Mouse (Mus musculus) MEL (cell line): Measurements from ENCODE around the gene Bcar1. TPM values are rescaled to one million over a fixed set of nuclear protein-coding genes. Genes with fewer than 3 reads are reported as not detected.

Source experiments
- DNase-seq: peaks from one replicate; pipeline ENCODE4 v3.0.0; 2011; ENCODE audit warnings: low read depth, low spot score
- H3K27ac ChIP-seq: 2 replicates; pipeline ENCODE4 v1.5.1; 2012; ENCODE audit warnings: low read depth, mild to moderate bottlenecking, control low read depth, low read length, moderate library complexity; ENCODE audit not compliant: control insufficient read depth
- H3K27me3 ChIP-seq, 2 experiments: fragments of 150-350 bp in 1 of 2; sonication (generic) in 1 of 2; 2 replicates each; pipeline ENCODE4 v1.6.1; 2012; ENCODE audit warnings: low read length in 2 of 2, mild to moderate bottlenecking in 2 of 2, improper control_type of control experiment in 1 of 2, moderate library complexity in 1 of 2; ENCODE audit not compliant: insufficient read depth in 2 of 2, control insufficient read depth in 1 of 2
- H3K36me3 ChIP-seq, 2 experiments: 2 replicates each; pipeline ENCODE4 v1.6.1; 2012 to 2014; ENCODE audit warnings: low read length in 2 of 2, improper control_type of control experiment in 1 of 2, inconsistent platforms in 1 of 2, mild to moderate bottlenecking in 1 of 2; ENCODE audit not compliant: insufficient read depth in 2 of 2, control insufficient read depth in 1 of 2
- H3K4me1 ChIP-seq, 2 experiments: fragments of 150-350 bp in 1 of 2; sonication (generic) in 1 of 2; 2 replicates each; pipeline ENCODE4 v1.6.1; 2012; ENCODE audit warnings: low read length in 2 of 2, improper control_type of control experiment in 1 of 2, mild to moderate bottlenecking in 1 of 2; ENCODE audit not compliant: insufficient read depth in 2 of 2, control insufficient read depth in 1 of 2
- H3K4me3 ChIP-seq, 2 experiments: fragments of 150-350 bp in 1 of 2; sonication (generic) in 1 of 2; 2 replicates each; pipeline ENCODE4 v1.5.1; 2012; ENCODE audit warnings: low read depth in 2 of 2, low read length in 2 of 2, mild to moderate bottlenecking in 2 of 2, moderate library complexity in 2 of 2, control low read depth in 1 of 2, improper control_type of control experiment in 1 of 2; ENCODE audit not compliant: control insufficient read depth in 1 of 2, insufficient read depth in 1 of 2
- H3K79me2 ChIP-seq: 2 replicates; pipeline ENCODE4 v1.6.1; 2012; ENCODE audit warnings: mild to moderate bottlenecking, low read length, moderate library complexity; ENCODE audit not compliant: control insufficient read depth, poor library complexity, insufficient read depth
- H3K9ac ChIP-seq: 2 replicates; pipeline ENCODE4 v1.6.1; 2012; ENCODE audit warnings: low read depth, mild to moderate bottlenecking, control low read depth, low read length, moderate library complexity; ENCODE audit not compliant: control insufficient read depth, poor library complexity, severe bottlenecking
- H3K9me3 ChIP-seq: fragments of 150-350 bp; sonication (generic); replicated peaks from 2 replicates; pipeline ENCODE4 v1.6.1; 2012; ENCODE audit warnings: mild to moderate bottlenecking, low read length, improper control_type of control experiment, moderate library complexity; ENCODE audit not compliant: insufficient read depth
- CHD1 ChIP-seq: IDR thresholded peaks from 2 replicates; pipeline ENCODE4 v1.6.1; 2012; ENCODE audit warnings: low read depth, mild to moderate bottlenecking, inconsistent platforms, low read length, improper control_type of control experiment
- CHD2 ChIP-seq: IDR thresholded peaks from 2 replicates; pipeline ENCODE4 v1.6.1; 2011; ENCODE audit warnings: low read length, improper control_type of control experiment
- EP300 ChIP-seq, 2 experiments: IDR thresholded peaks; 2 replicates each; pipeline ENCODE4 v1.6.1; 2011; ENCODE audit warnings: improper control_type of control experiment in 2 of 2, low read length in 2 of 2, low read depth in 1 of 2, mild to moderate bottlenecking in 1 of 2
- GABPA ChIP-seq: IDR thresholded peaks from 2 replicates; pipeline ENCODE4 v1.6.1; 2012; ENCODE audit warnings: low read depth, mild to moderate bottlenecking, inconsistent platforms, low read length, improper control_type of control experiment, moderate library complexity
- HCFC1 ChIP-seq: IDR thresholded peaks from 2 replicates; pipeline ENCODE4 v1.6.1; 2012; ENCODE audit warnings: low read depth, mild to moderate bottlenecking, inconsistent platforms, low read length, improper control_type of control experiment, moderate library complexity
- JUND ChIP-seq: IDR thresholded peaks from 2 replicates; pipeline ENCODE4 v1.6.1; 2011; ENCODE audit warnings: low read depth, mild to moderate bottlenecking, improper control_type of control experiment, low read length
- MEF2A ChIP-seq: IDR thresholded peaks from 2 replicates; pipeline ENCODE4 v1.6.1; 2014; ENCODE audit warnings: low read depth, mild to moderate bottlenecking, inconsistent platforms, low read length, improper control_type of control experiment; ENCODE audit not compliant: poor library complexity, insufficient replicate concordance, severe bottlenecking; ENCODE audit errors: extremely low read depth
- MXI1 ChIP-seq: IDR thresholded peaks from 2 replicates; pipeline ENCODE4 v1.6.1; 2011; ENCODE audit warnings: mild to moderate bottlenecking, low read depth, low read length, improper control_type of control experiment
- MYB ChIP-seq: IDR thresholded peaks from 2 replicates; pipeline ENCODE4 v1.6.1; 2011; ENCODE audit warnings: mild to moderate bottlenecking, low read depth, low read length, improper control_type of control experiment
- NELFE ChIP-seq: IDR thresholded peaks from 2 replicates; pipeline ENCODE4 v1.6.1; 2011; ENCODE audit warnings: low read depth, low read length, improper control_type of control experiment
- POLR2A ChIP-seq, 2 experiments: IDR thresholded peaks; 2 replicates each; pipeline ENCODE4 v1.6.1; 2011 to 2012; ENCODE audit warnings: low read length in 2 of 2, mild to moderate bottlenecking in 2 of 2, control low read depth in 1 of 2, improper control_type of control experiment in 1 of 2, low read depth in 1 of 2, moderate library complexity in 1 of 2; ENCODE audit not compliant: control insufficient read depth in 1 of 2, insufficient read depth in 1 of 2, poor library complexity in 1 of 2
- SIN3A ChIP-seq: IDR thresholded peaks from 2 replicates; pipeline ENCODE4 v1.6.1; 2012; ENCODE audit warnings: low read length, improper control_type of control experiment, inconsistent platforms
- TAL1 ChIP-seq: IDR thresholded peaks from 2 replicates; pipeline ENCODE4 v1.6.1; 2012; ENCODE audit warnings: mild to moderate bottlenecking, inconsistent platforms, low read length, moderate library complexity, mixed read lengths
- TBP ChIP-seq: IDR thresholded peaks from 2 replicates; pipeline ENCODE4 v1.8.0; 2011; ENCODE audit warnings: low read depth, low read length, improper control_type of control experiment
- TCF12 ChIP-seq: IDR thresholded peaks from 2 replicates; pipeline ENCODE4 v1.6.1; 2014; ENCODE audit warnings: low read depth, mild to moderate bottlenecking, inconsistent platforms, low read length, improper control_type of control experiment, moderate library complexity
- UBTF ChIP-seq: IDR thresholded peaks from 2 replicates; pipeline ENCODE4 v1.6.1; 2012; ENCODE audit warnings: low read depth, mild to moderate bottlenecking, inconsistent platforms, low read length, improper control_type of control experiment, moderate library complexity, borderline replicate concordance; ENCODE audit not compliant: insufficient read depth
- ZMIZ1 ChIP-seq: IDR thresholded peaks from 2 replicates; pipeline ENCODE4 v1.6.1; 2012; ENCODE audit warnings: low read depth, mild to moderate bottlenecking, inconsistent platforms, low read length, improper control_type of control experiment, moderate library complexity
- polyA plus RNA-seq, 2 experiments: library from polyadenylated mRNA; stranded (reverse) in 1 of 2; unstranded in 1 of 2; fragments of >175 nt in 1 of 2; fragments of >200 nt in 1 of 2; gene quantifications; 2 replicates each; pipeline versions ENCODE4 v1.2.1 to v1.2.4; 2012; ENCODE audit warnings: low replicate concordance in 2 of 2, low read depth in 1 of 2; ENCODE audit not compliant: insufficient read length in 2 of 2, insufficient read depth in 1 of 2, missing spikeins in 1 of 2
- total RNA-seq: library from RNA; depleted of rRNA; stranded (reverse); fragments of 300-350 nt; gene quantifications from 2 replicates; pipeline ENCODE4 v1.2.3, GENCODE M21; 2012

The Bcar1 gene
- total and polyA plus RNA-seq, 3 experiments = 6.5 to 17.4 TPM; not detected in 1

- no peaks in the 10 kb centered on the region for H3K27me3 ChIP-seq
- H3K79me2 ChIP-seq = no peaks in the 10 kb centered on the region
- H3K4me3 ChIP-seq = no peak overlapping the region
- no peak overlapping the region for H3K27ac ChIP-seq
- DNase-seq = no peak
- H3K4me1 ChIP-seq = no peaks in the 10 kb centered on the region
- no peaks in the 10 kb centered on the region for H3K9me3 ChIP-seq
- no peak overlapping the region for H3K9ac ChIP-seq
- H3K36me3 ChIP-seq = peaks cover 0 to 1% of the 10 kb centered on the region in 2 experiments; a peak in 2 of 4 replicates
- TF ChIP-seq TBP (no peak), HCFC1 (no peak), POLR2A (IDR thresholded peaks at IDR 0.05; ENCODE audit: control insufficient read depth in 1 of 2, insufficient read depth in 1 of 2, low read depth in 1 of 2, low read length in 2 of 2, poor library complexity in 1 of 2) (no peak), CHD1 (no peak), TCF12 (no peak)
These were observed 43.3 kb upstream of the Bcar1 start for GRCm38 (mm10) chr8:111786701-111787588.

GRCm38 (mm10) chr8:111786116-111786515 lies 42.5 kb upstream of the Bcar1 start:
- TF ChIP-seq NELFE = no peak
- TF ChIP-seq MYB = no peak
- no peak for TF ChIP-seq EP300 (IDR thresholded peaks at IDR 0.05; ENCODE audit: low read depth in 1 of 2, low read length in 2 of 2)
- no peak; the same call in 1 of the 2 replicates for TF ChIP-seq SIN3A
- no peak for TF ChIP-seq TBP
- no peak for TF ChIP-seq UBTF
- TF ChIP-seq JUND = no peak
- TF ChIP-seq GABPA = no peak
- TF ChIP-seq MEF2A = no peak
- no peak for TF ChIP-seq CHD2
- TF ChIP-seq TAL1 = no peak
- no peak for TF ChIP-seq HCFC1
- no peak for TF ChIP-seq MXI1
- TF ChIP-seq ZMIZ1 = no peak
- Histone ChIP-seq H3K79me2 (no peaks in the 10 kb centered on the region), H3K27me3 (no peaks in the 10 kb centered on the region), H3K4me3 (no peak overlapping the region), H3K4me1 (no peaks in the 10 kb centered on the region), H3K27ac (no peak overlapping the region), H3K9ac (no peak overlapping the region), H3K36me3 (no peaks in the 10 kb centered on the region; a peak in 2 of 4 replicates), H3K9me3 (no peaks in the 10 kb centered on the region)
- peak; percentile 55 for DNase-seq
